Mouse (Mus musculus) G1E (cell line): ENCODE data around the gene Naalad2. TPM values are rescaled to one million over a fixed set of nuclear protein-coding genes. Genes with fewer than 3 reads are reported as not detected.

Experiments
- ATAC-seq: 2 replicates; pipeline ENCODE4 v1.8.0; 2016; ENCODE audit warnings: mild to moderate bottlenecking; ENCODE audit not compliant: insufficient number of reproducible peaks, poor library complexity, low FRiP score, severe bottlenecking; ENCODE audit errors: extremely low read depth
- DNase-seq: peaks from one replicate; pipeline ENCODE4 v3.0.0; 2012; ENCODE audit warnings: low spot score
- H3K27me3 ChIP-seq: 2 replicates; pipeline ENCODE4 v1.6.1; 2012; ENCODE audit warnings: mild to moderate bottlenecking, low read length, inconsistent platforms; ENCODE audit not compliant: insufficient read depth
- H3K36me3 ChIP-seq: replicated peaks from 2 replicates; pipeline ENCODE3; 2012; ENCODE audit warnings: mild to moderate bottlenecking, inconsistent platforms
- H3K4me1 ChIP-seq: 2 replicates; pipeline ENCODE4 v1.6.1; 2012; ENCODE audit warnings: low read depth, low read length, inconsistent platforms, mixed read lengths; ENCODE audit not compliant: insufficient read depth
- H3K4me3 ChIP-seq: 2 replicates; pipeline ENCODE4 v1.5.1; 2012; ENCODE audit warnings: low read depth, mild to moderate bottlenecking, inconsistent platforms, low read length, moderate library complexity, mixed read lengths
- H3K9me3 ChIP-seq: replicated peaks from 2 replicates; pipeline ENCODE4 v1.6.1; 2012; ENCODE audit warnings: inconsistent platforms
- CTCF ChIP-seq: IDR thresholded peaks from 2 replicates; pipeline ENCODE4 v1.5.1; 2012; ENCODE audit warnings: low read depth, low read length, inconsistent platforms, mixed read lengths
- GATA1 ChIP-seq: IDR thresholded peaks from 2 replicates; pipeline ENCODE4 v1.6.1; 2012; ENCODE audit warnings: borderline replicate concordance, low read length, inconsistent platforms, mixed read lengths
- GATA2 ChIP-seq: IDR thresholded peaks from 2 replicates; pipeline ENCODE4 v1.6.1; 2012; ENCODE audit warnings: low read depth, low read length, inconsistent platforms, borderline replicate concordance
- POLR2AphosphoS5 ChIP-seq: IDR thresholded peaks from 2 replicates; pipeline ENCODE4 v1.6.1; 2012; ENCODE audit warnings: low read depth, low read length, inconsistent platforms; ENCODE audit not compliant: insufficient replicate concordance
- TAL1 ChIP-seq: conservative IDR thresholded peaks from 2 replicates; pipeline ENCODE4 v1.6.1; 2012; ENCODE audit warnings: low read depth, low read length, inconsistent platforms, mixed read lengths
- polyA plus RNA-seq: library from polyadenylated mRNA; stranded (reverse); fragments of >175 nt; gene quantifications from 2 replicates; pipeline ENCODE4 v1.2.3, GENCODE M21; 2012
- total RNA-seq, 2 experiments: library from RNA; stranded (forward) in 1 of 2; stranded (reverse) in 1 of 2; fragments of 200-1000 nt in 1 of 2; fragments of >200 nt in 1 of 2; fragmentation: Nextera tagmentation in 1 of 2; gene quantifications; 2 replicates each; pipeline ENCODE4 v1.2.3; 2014 to 2017

The Naalad2 gene
- total and polyA plus RNA-seq, 3 experiments: under 0.01 TPM; not detected in 2

- Histone ChIP-seq H3K27me3 (peaks cover 5% of the 10 kb centered on the region; the same call in 1 of the 2 replicates), H3K4me3 (no peak overlapping the region), H3K36me3 (no peaks in the 10 kb centered on the region), H3K4me1 (no peaks in the 10 kb centered on the region), H3K9me3 (no peaks in the 10 kb centered on the region)
- DNase-seq: no peak
- no peak for ATAC-seq
- no peak for TF ChIP-seq GATA2
- TF ChIP-seq CTCF: no peak
- TF ChIP-seq TAL1: no peak
- no peak for TF ChIP-seq POLR2AphosphoS5
- TF ChIP-seq GATA1: no peak
Observed at GRCm38 (mm10) chr9:18277497-18277896, 125.3 kb downstream of the Naalad2 start.

GRCm38 (mm10) chr9:18276844-18277243 is 126.0 kb downstream of the Naalad2 start:
- Histone ChIP-seq H3K4me3 (no peak overlapping the region), H3K9me3 (no peaks in the 10 kb centered on the region), H3K27me3 (no peaks in the 10 kb centered on the region), H3K36me3 (no peaks in the 10 kb centered on the region), H3K4me1 (no peaks in the 10 kb centered on the region)
- DNase-seq (no peak), ATAC-seq (no peak)
- TF ChIP-seq GATA2 (no peak), POLR2AphosphoS5 (no peak), GATA1 (no peak), TAL1 (no peak), CTCF (no peak)

GRCm38 (mm10) chr9:18275901-18276300 is 126.9 kb downstream of the Naalad2 start:
- Histone ChIP-seq H3K9me3 (no peaks in the 10 kb centered on the region), H3K4me1 (no peaks in the 10 kb centered on the region), H3K4me3 (no peak overlapping the region), H3K27me3 (no peaks in the 10 kb centered on the region), H3K36me3 (no peaks in the 10 kb centered on the region)
- no peak for TF ChIP-seq POLR2AphosphoS5
- no peak for TF ChIP-seq TAL1
- no peak for TF ChIP-seq GATA1
- TF ChIP-seq CTCF: no peak
- TF ChIP-seq GATA2: no peak
- ATAC-seq: no peak
- DNase-seq: no peak

Other genes starting within 250 kb of the Naalad2 start
- gene Chordc1, start 110.9 kb downstream of the Naalad2 start, total RNA-seq (2014; fragmentation: Nextera tagmentation): 96.8 and 109 TPM in 2 replicates
- gene Chordc1, start 110.9 kb downstream of the Naalad2 start, total RNA-seq (2017): 124 and 137 TPM in 2 replicates
- gene Chordc1, start 110.9 kb downstream of the Naalad2 start, polyA plus RNA-seq: 2.2 and 2.9 TPM in 2 replicates
- not detected in 2 replicates for gene Ubtfl1, start 1.4 kb upstream of the Naalad2 start, total RNA-seq (2014; fragmentation: Nextera tagmentation)
- 0.05 TPM in 1 of 2 replicates, not detected in the other for gene Ubtfl1, start 1.4 kb upstream of the Naalad2 start, total RNA-seq (2017)
- gene Ubtfl1, start 1.4 kb upstream of the Naalad2 start, polyA plus RNA-seq: not detected in 2 replicates
- gene Mbd3l2, start 27.7 kb upstream of the Naalad2 start, total RNA-seq (2014; fragmentation: Nextera tagmentation): not detected in 2 replicates
- 0.22 TPM in 1 of 2 replicates, not detected in the other for gene Mbd3l2, start 27.7 kb upstream of the Naalad2 start, total RNA-seq (2017)
- gene Mbd3l2, start 27.7 kb upstream of the Naalad2 start, polyA plus RNA-seq: not detected in 2 replicates
- gene Zfp558, start 75.3 kb upstream of the Naalad2 start, total RNA-seq (2014; fragmentation: Nextera tagmentation): 2.8 and 4.4 TPM in 2 replicates
- gene Zfp558, start 75.3 kb upstream of the Naalad2 start, total RNA-seq (2017): 1.3 and 2.0 TPM in 2 replicates
- gene Zfp558, start 75.3 kb upstream of the Naalad2 start, polyA plus RNA-seq: 0.41 and 0.60 TPM in 2 replicates
- gene Mbd3l1, start 75.4 kb upstream of the Naalad2 start, total RNA-seq (2014; fragmentation: Nextera tagmentation): not detected in 2 replicates
- not detected in 2 replicates for gene Mbd3l1, start 75.4 kb upstream of the Naalad2 start, total RNA-seq (2017)
- gene Mbd3l1, start 75.4 kb upstream of the Naalad2 start, polyA plus RNA-seq: not detected in 2 replicates